Mouse (Mus musculus) olfactory bulb, adult 2 months (tissue): ENCODE data around the gene Cadm1.

Experiments used
- CTCF ChIP-seq: fragments of 200-500 bp; IDR thresholded peaks from 2 replicates; pipeline ENCODE4 v1.5.1; 2012; ENCODE audit warnings: low read depth, mild to moderate bottlenecking, low read length, moderate library complexity; ENCODE audit not compliant: insufficient read depth
- POLR2A ChIP-seq: fragments of 200-500 bp; IDR thresholded peaks from 2 replicates; pipeline ENCODE4 v1.6.1; 2012; ENCODE audit warnings: mild to moderate bottlenecking, low read depth, low read length, moderate library complexity; ENCODE audit not compliant: insufficient read depth

DNA sequence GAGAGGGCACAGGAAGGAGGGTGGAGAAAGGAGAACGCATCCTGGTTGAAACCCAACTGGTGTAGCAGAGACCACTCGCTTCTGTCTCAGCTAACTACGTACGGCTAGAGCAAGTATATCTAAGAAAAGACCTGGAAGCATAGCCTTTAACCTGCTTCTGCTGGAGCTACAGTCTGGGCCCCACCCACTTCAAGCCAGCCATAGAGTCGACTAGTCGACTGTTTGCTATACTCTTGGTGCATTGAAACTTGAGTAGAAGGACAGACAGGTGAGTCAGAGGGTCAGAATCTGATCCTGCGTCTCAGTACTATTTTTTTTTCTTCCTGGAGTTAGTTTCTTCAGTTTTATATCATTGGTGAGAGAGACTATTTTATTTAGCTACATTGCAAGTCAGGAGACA, 78.5 kb downstream of the Cadm1 start:
- TF ChIP-seq POLR2A (no peak), CTCF (no peak)
